Mouse (Mus musculus) ES-E14 (cell line): Measurements from ENCODE around the gene Usp31.

Source experiments
- CHD2 ChIP-seq: IDR thresholded peaks from 2 replicates; pipeline ENCODE4 v1.6.1; 2014; ENCODE audit warnings: mild to moderate bottlenecking, low read depth, low read length, inconsistent platforms
- HCFC1 ChIP-seq: IDR thresholded peaks from 2 replicates; pipeline ENCODE4 v1.6.1; 2012; ENCODE audit warnings: low read length, inconsistent platforms, borderline replicate concordance; ENCODE audit not compliant: insufficient read depth
- MAFK ChIP-seq: IDR thresholded peaks from 2 replicates; pipeline ENCODE4 v1.6.1; 2014; ENCODE audit warnings: mild to moderate bottlenecking, low read depth, low read length, inconsistent platforms; ENCODE audit not compliant: insufficient read depth
- ZC3H11A ChIP-seq: IDR thresholded peaks from 2 replicates; pipeline ENCODE4 v1.6.1; 2012; ENCODE audit warnings: low read depth, mild to moderate bottlenecking, inconsistent platforms, low read length, borderline replicate concordance
- ZNF384 ChIP-seq: IDR thresholded peaks from 2 replicates; pipeline ENCODE4 v1.6.1; 2012; ENCODE audit warnings: low read depth, low read length, inconsistent platforms

GRCm38 (mm10) chr7:121596401-121596800, 110.7 kb downstream of the Usp31 start:
- no peak for TF ChIP-seq CHD2
- TF ChIP-seq HCFC1 = no peak
- TF ChIP-seq ZNF384 = no peak
- TF ChIP-seq ZC3H11A = no peak
- TF ChIP-seq MAFK = no peak
